Mouse (Mus musculus) erythroblast, embryonic 14.5 days (primary cell): ENCODE results near the gene Clec4g.
"Not testable (repeated sequence)": the region's sequence is repeated elsewhere in the genome, so short reads cannot be mapped to it uniquely, and the experiment has no call there.

Experiments
- GATA1 ChIP-seq: IDR thresholded peaks from 2 replicates; pipeline ENCODE4 v1.6.1; 2012; ENCODE audit warnings: low read length, inconsistent platforms, mixed read lengths
- TAL1 ChIP-seq: IDR thresholded peaks from 3 replicates; pipeline ENCODE4 v1.6.1; 2012; ENCODE audit warnings: low read length, inconsistent platforms, mixed read lengths

- not testable (repeated sequence) for TF ChIP-seq TAL1, GATA1
Observed at GRCm38 (mm10) chr8:3768641-3769040, 48.2 kb upstream of the Clec4g start.
